9 mouse cellular contexts compared by ENCODE assay signal in the genomic region with DNA sequence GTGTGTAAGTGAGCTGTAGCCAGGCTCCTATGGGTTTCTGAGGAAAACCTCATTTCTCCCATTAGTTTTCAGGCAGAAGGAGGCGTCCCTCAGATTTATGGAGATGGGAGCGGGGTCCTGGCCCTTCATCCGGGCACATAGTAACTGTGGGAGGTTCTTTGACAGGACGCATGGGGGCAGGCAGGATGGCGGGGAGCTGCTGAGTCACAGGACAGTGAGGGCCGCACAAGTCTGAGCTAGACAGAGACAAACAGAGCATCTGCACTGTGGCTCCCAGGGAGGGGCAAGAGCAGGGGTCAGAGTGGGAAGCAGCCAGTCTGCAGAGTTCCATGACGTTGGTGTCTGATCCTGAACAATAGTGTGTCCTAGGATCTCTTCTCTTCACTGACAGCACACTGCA.
DNase-seq lines count a peak whose midpoint lies in the region; ATAC-seq and TF ChIP-seq lines count a peak whose summit lies in the region.
"Had no signal": no experiment of that assay in that cellular context is flagged by ENCODE, and none has a peak within 500 bp of the region (broad histone marks: within the 10 kb centered on the region; RNA-seq: fewer than 3 reads in every experiment).

No protein-coding gene starts in this region.

- H3K4me1 ChIP-seq in hindbrain, postnatal 0 days (ENCODE audit: insufficient read depth, low read length) = peaks cover 21% of the 10 kb centered on the region
- H3K4me1 ChIP-seq in hindbrain, embryonic 12.5 days = peaks cover 16% of the 10 kb centered on the region
- peaks cover 40% of the 10 kb centered on the region for H3K4me1 ChIP-seq in heart, embryonic 16.5 days (ENCODE audit: control insufficient read depth, insufficient read depth, low read length)
- peaks cover 42% of the 10 kb centered on the region for H3K4me1 ChIP-seq in liver, embryonic 11.5 days (replicated peaks; ENCODE audit: control insufficient read depth, insufficient read depth, low read length)

- DNase-seq in hindbrain, postnatal 0 days (ENCODE audit: low spot score) = no peak
- peak; percentile 64 for DNase-seq in R1 (ENCODE audit: low read depth, low spot score)
- DNase-seq in liver, embryonic 11.5 days (ENCODE audit: low spot score) = no peak
- no peak for DNase-seq in cerebellum, adult 11 months
- DNase-seq in adrenal gland, postnatal 25 days = no peak
- DNase-seq in spleen, postnatal 36 days (ENCODE audit: low spot score in 2 of 2) = no peak

- H3K4me3 ChIP-seq in hindbrain, postnatal 0 days (ENCODE audit: low read length) = no peak overlapping the region
- no peak overlapping the region for H3K4me3 ChIP-seq in hindbrain, embryonic 12.5 days
- H3K4me3 ChIP-seq in heart, embryonic 16.5 days (ENCODE audit: low read length) = no peak overlapping the region
- no peak overlapping the region for H3K4me3 ChIP-seq in liver, embryonic 11.5 days (ENCODE audit: low read depth, low read length)
- H3K4me3 ChIP-seq: erythroblast, embryonic 14.5 days had no signal

- H3K4me2 ChIP-seq in hindbrain, postnatal 0 days (ENCODE audit: low read depth, low read length) = no peak overlapping the region
- H3K4me2 ChIP-seq in hindbrain, embryonic 12.5 days (replicated peaks) = no peak overlapping the region
- H3K4me2 ChIP-seq in heart, embryonic 16.5 days (ENCODE audit: low read depth, low read length) = no peak overlapping the region
- no peak overlapping the region for H3K4me2 ChIP-seq in liver, embryonic 11.5 days

- H3K9me3 ChIP-seq in hindbrain, postnatal 0 days (ENCODE audit: low read length) = no peaks in the 10 kb centered on the region
- H3K9me3 ChIP-seq in hindbrain, embryonic 12.5 days (replicated peaks) = no peaks in the 10 kb centered on the region
- H3K9me3 ChIP-seq in heart, embryonic 16.5 days (replicated peaks; ENCODE audit: control insufficient read depth, low read length) = no peaks in the 10 kb centered on the region
- no peaks in the 10 kb centered on the region for H3K9me3 ChIP-seq in liver, embryonic 11.5 days (ENCODE audit: control insufficient read depth, low read length)

- no peaks in the 10 kb centered on the region for H3K27me3 ChIP-seq in hindbrain, postnatal 0 days (ENCODE audit: insufficient read depth, low read length)
- H3K27me3 ChIP-seq in hindbrain, embryonic 12.5 days = no peaks in the 10 kb centered on the region
- no peaks in the 10 kb centered on the region for H3K27me3 ChIP-seq in heart, embryonic 16.5 days (ENCODE audit: control insufficient read depth, insufficient read depth, low read length)
- H3K27me3 ChIP-seq in liver, embryonic 11.5 days (replicated peaks; ENCODE audit: control insufficient read depth, insufficient read depth, low read length) = no peaks in the 10 kb centered on the region

- peak overlapping the region; percentile 68; the same call in 1 of the 2 replicates for H3K27ac ChIP-seq in hindbrain, postnatal 0 days
- H3K27ac ChIP-seq in hindbrain, embryonic 12.5 days = no peak overlapping the region
- peak overlapping the region; percentile 18; the same call in 1 of the 2 replicates for H3K27ac ChIP-seq in heart, embryonic 16.5 days (ENCODE audit: low read length)
- H3K27ac ChIP-seq in liver, embryonic 11.5 days (ENCODE audit: low read depth, low read length) = 0 out of 2 replicates have a peak overlapping the region, but pooled peaks have one; percentile 34

- ATAC-seq in hindbrain, postnatal 0 days = no peak
- no peak for ATAC-seq in hindbrain, embryonic 12.5 days (ENCODE audit: low FRiP score)
- ATAC-seq in heart, embryonic 16.5 days (replicated peaks; ENCODE audit: extremely low read depth, insufficient read depth, low FRiP score) = no peak; the same call in 1 of the 2 replicates
- no peak for ATAC-seq in liver, embryonic 11.5 days (replicated peaks; ENCODE audit: low FRiP score)

- no peak for TF ChIP-seq CTCF in hindbrain, postnatal 0 days (IDR thresholded peaks at IDR 0.05; ENCODE audit: low read depth)

- no peak overlapping the region for H3K9ac ChIP-seq in hindbrain, postnatal 0 days (replicated peaks; ENCODE audit: low read length)
- no peak overlapping the region for H3K9ac ChIP-seq in hindbrain, embryonic 12.5 days
- H3K9ac ChIP-seq in heart, embryonic 16.5 days (ENCODE audit: low read length) = no peak overlapping the region
- no peak overlapping the region; the same call in 1 of the 2 replicates for H3K9ac ChIP-seq in liver, embryonic 11.5 days (ENCODE audit: low read depth, low read length)

- peaks cover 40% of the 10 kb centered on the region; the same call in 1 of the 2 replicates for H3K36me3 ChIP-seq in hindbrain, postnatal 0 days (ENCODE audit: insufficient read depth, low read length)
- H3K36me3 ChIP-seq in hindbrain, embryonic 12.5 days = peaks cover 60% of the 10 kb centered on the region
- H3K36me3 ChIP-seq in heart, embryonic 16.5 days (ENCODE audit: control insufficient read depth, insufficient read depth) = peaks cover 8% of the 10 kb centered on the region; the same call in 1 of the 2 replicates
- H3K36me3 ChIP-seq in liver, embryonic 11.5 days (ENCODE audit: control insufficient read depth, insufficient read depth, low read length) = peaks cover 7% of the 10 kb centered on the region; the same call in 1 of the 2 replicates

- 62% methylated on average over 7 of the region's 7 CpGs for WGBS in hindbrain, postnatal 0 days
- WGBS in hindbrain, embryonic 12.5 days = 65% methylated on average over 7 of the region's 7 CpGs
- 66% methylated on average over 7 of the region's 7 CpGs for WGBS in heart, embryonic 16.5 days
- WGBS in liver, embryonic 11.5 days = 49% methylated on average over 7 of the region's 7 CpGs
